ENCODE assay signal across 8 mouse cellular contexts in genomic region chr11:100848789-100849379, GRCm38 (mm10). TPM values are rescaled to one million over a fixed set of nuclear protein-coding genes. Genes with fewer than 3 reads are reported as not detected.
DNase-seq lines count a peak whose midpoint lies in the region; ATAC-seq and TF ChIP-seq lines count a peak whose summit lies in the region.

No protein-coding gene starts in this region.

- peak overlapping the region; percentile 39 for H3K4me3 ChIP-seq in lung, adult 2 months (replicated peaks; ENCODE audit: extremely low read depth, low read depth, low read length)
- H3K4me3 ChIP-seq in embryonic facial prominence, embryonic 15.5 days (replicated peaks): peak overlapping the region; percentile 94
- H3K4me3 ChIP-seq in intestine, postnatal 0 days (ENCODE audit: low read depth, low read length): peak overlapping the region; percentile 96
- peak overlapping the region; percentile 92; the same call in 1 of the 2 replicates for H3K4me3 ChIP-seq in neural tube, embryonic 12.5 days

- peaks cover 10% of the 10 kb centered on the region for H3K4me1 ChIP-seq in lung, adult 2 months (ENCODE audit: control insufficient read depth, insufficient read depth, low read length)
- peaks cover 27% of the 10 kb centered on the region for H3K4me1 ChIP-seq in embryonic facial prominence, embryonic 15.5 days
- H3K4me1 ChIP-seq in intestine, postnatal 0 days (replicated peaks; ENCODE audit: control insufficient read depth, insufficient read depth, low read length): peaks cover 3% of the 10 kb centered on the region; the same call in 1 of the 2 replicates
- peaks cover 16% of the 10 kb centered on the region for H3K4me1 ChIP-seq in neural tube, embryonic 12.5 days

- H3K27me3 ChIP-seq in embryonic facial prominence, embryonic 15.5 days: 0 out of 2 replicates have a peak, but pooled peaks cover 9% of the 10 kb centered on the region
- H3K27me3 ChIP-seq in intestine, postnatal 0 days (replicated peaks; ENCODE audit: control insufficient read depth, insufficient read depth, low read length): no peaks in the 10 kb centered on the region; the same call in 1 of the 2 replicates
- H3K27me3 ChIP-seq in neural tube, embryonic 12.5 days (replicated peaks): no peaks in the 10 kb centered on the region

- H3K36me3 ChIP-seq in embryonic facial prominence, embryonic 15.5 days: no peaks in the 10 kb centered on the region
- H3K36me3 ChIP-seq in intestine, postnatal 0 days (ENCODE audit: control insufficient read depth, insufficient read depth): no peaks in the 10 kb centered on the region
- no peaks in the 10 kb centered on the region for H3K36me3 ChIP-seq in neural tube, embryonic 12.5 days

- H3K27ac ChIP-seq in embryonic facial prominence, embryonic 15.5 days (replicated peaks): no peak overlapping the region
- no peak overlapping the region for H3K27ac ChIP-seq in intestine, postnatal 0 days (ENCODE audit: low read depth, low read length)
- no peak overlapping the region for H3K27ac ChIP-seq in neural tube, embryonic 12.5 days

- no peak for ATAC-seq in embryonic facial prominence, embryonic 15.5 days (ENCODE audit: insufficient number of reproducible peaks, low FRiP score, low TSS enrichment, low read depth)
- no peak for ATAC-seq in intestine, postnatal 0 days
- no peak for ATAC-seq in neural tube, embryonic 12.5 days (ENCODE audit: low FRiP score, low read depth)

- no peak for TF ChIP-seq CTCF in lung, adult 2 months (IDR thresholded peaks at IDR 0.05; ENCODE audit: insufficient read depth, low read length)
- no peak for TF ChIP-seq CTCF in intestine, postnatal 0 days (IDR thresholded peaks at IDR 0.05; ENCODE audit: low read depth)

- peak overlapping the region; percentile 82 for H3K4me2 ChIP-seq in embryonic facial prominence, embryonic 15.5 days (replicated peaks)
- peak overlapping the region; percentile 89 for H3K4me2 ChIP-seq in intestine, postnatal 0 days (replicated peaks; ENCODE audit: low read depth)
- H3K4me2 ChIP-seq in neural tube, embryonic 12.5 days (replicated peaks): peak overlapping the region; percentile 91

- H3K9me3 ChIP-seq in embryonic facial prominence, embryonic 15.5 days (replicated peaks): no peaks in the 10 kb centered on the region
- no peaks in the 10 kb centered on the region for H3K9me3 ChIP-seq in intestine, postnatal 0 days (ENCODE audit: control insufficient read depth)
- H3K9me3 ChIP-seq in neural tube, embryonic 12.5 days: no peaks in the 10 kb centered on the region

- intact Hi-C loops in gastrocnemius, postnatal 36 days (cut with DNase I): no loop called here

- WGBS in lung, adult 2 months: 31% methylated on average over 6 of the region's 6 CpGs
- 69% methylated on average over 6 of the region's 6 CpGs for WGBS in embryonic facial prominence, embryonic 15.5 days
- 51% methylated on average over 6 of the region's 6 CpGs for WGBS in intestine, postnatal 0 days
- WGBS in neural tube, embryonic 12.5 days: 77% methylated on average over 6 of the region's 6 CpGs

- TF ChIP-seq POLR2A in lung, adult 2 months (IDR thresholded peaks at IDR 0.05; ENCODE audit: borderline replicate concordance, extremely low read depth, low read depth, low read length): no peak

- no peak overlapping the region for H3K9ac ChIP-seq in embryonic facial prominence, embryonic 15.5 days
- 0 out of 2 replicates have a peak overlapping the region, but pooled peaks have one; percentile 98 for H3K9ac ChIP-seq in intestine, postnatal 0 days (ENCODE audit: low read depth, low read length)
- H3K9ac ChIP-seq in neural tube, embryonic 12.5 days: peak overlapping the region; percentile 93; the same call in 1 of the 2 replicates

- no peak for DNase-seq in lung, adult 2 months
- DNase-seq in lung, postnatal 36 days: no peak
- no peak for DNase-seq in gastrocnemius, postnatal 36 days
- DNase-seq in thymus, postnatal 14 days: no peak
- no peak for DNase-seq in cerebellum, adult 9-11 months

RNA-seq across cellular contexts. Expression of gene Stat5b, which starts 1.6 kb away (rescaled TPM):
- polyA plus RNA-seq in lung, adult 2 months (2012; rRNA removed): 38.8 and 44.7 TPM in 2 replicates
- 24.9 and 25.3 TPM in 2 replicates for polyA plus RNA-seq in embryonic facial prominence, embryonic 15.5 days (2015; fragmentation: Nextera tagmentation; extraction: Ambion mirVana)
- 13.0 and 13.3 TPM in 2 replicates for polyA plus RNA-seq in intestine, postnatal 0 days (2015; fragmentation: Nextera tagmentation; extraction: Ambion mirVana)
- polyA plus RNA-seq in neural tube, embryonic 12.5 days (2016; fragmentation: Nextera tagmentation; extraction: Ambion mirVana): 18.2 and 19.6 TPM in 2 replicates
- total RNA-seq in gastrocnemius, postnatal 36 days (2021): 100 to 1,000 TPM; 103 to 135 TPM

RNA-seq across cellular contexts. Expression of gene Stat5a, which starts 10.3 kb away (rescaled TPM):
- 19.0 and 20.4 TPM in 2 replicates for polyA plus RNA-seq in lung, adult 2 months (2012; rRNA removed)
- 9.7 and 10.4 TPM in 2 replicates for polyA plus RNA-seq in embryonic facial prominence, embryonic 15.5 days (2015; fragmentation: Nextera tagmentation; extraction: Ambion mirVana)
- polyA plus RNA-seq in intestine, postnatal 0 days (2015; fragmentation: Nextera tagmentation; extraction: Ambion mirVana): 4.8 TPM in 2 replicates
- 1.7 and 1.9 TPM in 2 replicates for polyA plus RNA-seq in neural tube, embryonic 12.5 days (2016; fragmentation: Nextera tagmentation; extraction: Ambion mirVana)
- total RNA-seq in gastrocnemius, postnatal 36 days (2021): 10 to 100 TPM in 1 of 2 experiments, 1 to 10 TPM in 1; 8.4 to 11.8 TPM

Comparison
In these comparisons a context has a peak if more than half of its experiments do, and no peak if none do; other contexts are left out.
1. H3K4me3 ChIP-seq: peak in every context shown above with its lines; median percentile 96 in intestine, postnatal 0 days; 94 in embryonic facial prominence, embryonic 15.5 days; 92 in neural tube, embryonic 12.5 days; 39 in lung, adult 2 months.